Mouse (Mus musculus) MN1 (cell line): ENCODE measurements around the gene Cdh13.

ENCODE experiments used
- DNase-seq: peaks from one replicate; pipeline ENCODE4 v3.0.0-alpha.2; 2016; ENCODE audit warnings: low spot score

Gene Cdh13

DNA sequence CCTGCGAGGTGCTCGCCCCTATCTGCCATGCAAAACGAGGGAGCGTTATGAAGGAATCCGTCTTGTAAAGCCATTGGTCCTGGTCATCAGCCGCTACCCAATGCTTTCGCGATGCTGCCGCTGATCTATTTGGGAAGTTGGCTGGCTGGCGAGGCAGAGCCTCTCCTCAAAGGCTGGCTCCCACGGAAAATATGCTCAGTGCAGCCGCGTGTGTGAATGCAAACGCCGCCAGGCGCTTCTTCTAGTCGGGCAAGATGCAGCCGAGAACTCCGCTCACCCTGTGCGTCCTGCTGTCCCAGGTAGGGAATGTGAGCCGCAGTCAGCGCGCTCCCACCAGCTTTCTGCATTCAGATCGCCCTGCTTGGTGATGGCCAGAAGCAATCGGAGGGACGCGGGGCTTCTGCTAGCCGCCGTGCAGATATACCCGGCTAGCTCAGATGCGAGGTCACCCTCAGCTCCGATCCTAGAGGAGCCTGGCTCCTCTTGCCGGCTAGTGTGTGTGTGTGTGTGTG is at the start of gene Cdh13:
Gene Cdh13, plus strand, starts transcription at position 134 of the 512 bp plus-strand sequence.
- no peak for DNase-seq

- DNase-seq: no peak
Observed at GRCm38 (mm10) chr8:118235626-118236025, 47.9 kb upstream of the Cdh13 start.

GRCm38 (mm10) chr8:118237150-118237620 is 46.3 kb upstream of the Cdh13 start:
- no peak for DNase-seq

DNA sequence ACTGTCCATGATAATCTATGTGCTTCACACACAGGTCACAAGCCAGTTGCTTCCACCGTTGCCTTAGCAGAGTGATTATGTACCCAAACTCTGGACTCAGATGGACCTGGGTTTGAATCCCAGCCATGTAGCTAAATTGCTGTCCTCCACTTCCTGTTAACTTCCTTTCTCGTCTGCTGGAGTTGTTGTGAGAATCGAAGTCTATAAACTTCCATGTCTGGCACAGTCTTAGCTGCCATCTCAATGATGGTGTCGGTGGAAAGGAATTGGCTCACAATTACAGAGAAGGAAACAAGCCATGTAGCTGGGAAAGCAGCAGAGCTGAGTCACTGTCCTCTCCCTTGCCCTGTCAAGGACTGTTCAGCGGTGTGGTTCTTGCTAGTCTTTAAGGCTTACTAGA is 45.4 kb upstream of the Cdh13 start:
- DNase-seq: no peak

- no peak for DNase-seq
Observed at GRCm38 (mm10) chr8:118239186-118239585, 44.3 kb upstream of the Cdh13 start.

DNA sequence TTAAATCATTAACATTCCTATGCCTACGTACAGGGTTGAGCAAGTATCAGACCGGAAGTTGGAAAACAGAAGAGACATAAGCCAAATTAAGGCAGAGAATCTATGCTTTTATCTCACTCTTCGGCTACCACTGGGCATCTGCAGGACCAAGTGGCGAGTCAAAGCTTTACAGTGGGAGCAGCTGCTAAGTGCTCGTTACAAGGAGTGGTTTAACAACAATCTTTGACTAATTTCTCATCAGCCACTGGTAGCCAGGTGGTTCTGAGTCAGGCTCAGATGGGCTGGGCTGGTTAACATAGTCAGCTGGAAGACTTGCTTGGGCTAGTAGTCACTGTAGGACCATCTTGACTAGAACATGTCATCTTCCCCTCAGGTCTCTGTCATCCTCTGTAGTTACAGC is 34.2 kb upstream of the Cdh13 start:
- no peak for DNase-seq

- DNase-seq: no peak
Observed at GRCm38 (mm10) chr8:118249923-118250322, 33.6 kb upstream of the Cdh13 start.

- no peak for DNase-seq
Observed at GRCm38 (mm10) chr8:118263117-118263516, 20.4 kb upstream of the Cdh13 start.

DNA sequence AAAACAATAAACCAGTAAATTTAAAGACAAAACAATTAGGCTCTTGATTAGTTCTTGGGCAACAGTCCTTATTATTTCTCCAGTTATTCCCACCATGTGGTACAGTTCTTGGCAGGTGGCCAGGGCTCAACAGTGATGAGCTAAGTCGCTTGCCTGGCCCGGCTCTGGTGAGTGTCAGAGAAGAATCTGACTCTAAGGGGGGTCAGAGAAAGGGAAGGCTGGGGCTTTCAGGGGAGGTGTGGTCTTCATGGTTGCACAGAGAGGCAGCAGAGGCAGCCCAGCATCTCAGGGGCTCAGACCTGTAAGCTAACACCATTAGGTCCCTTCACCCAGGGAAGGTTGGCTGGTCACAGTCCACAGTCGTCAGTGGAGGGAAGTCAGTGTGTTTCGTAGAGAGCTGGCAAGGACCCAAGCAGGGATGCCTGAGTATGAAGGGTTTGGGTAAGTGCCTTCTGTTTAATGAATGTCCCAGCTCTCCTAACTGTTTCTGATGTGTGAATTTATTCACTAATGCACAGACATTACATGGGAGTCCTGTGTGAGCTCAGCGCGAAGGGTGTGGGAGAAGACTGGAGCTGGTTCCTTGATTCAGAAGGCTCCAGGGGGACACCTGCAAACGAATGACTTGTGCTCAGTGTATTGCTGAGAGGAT is 12.7 kb upstream of the Cdh13 start:
- no peak for DNase-seq

DNA sequence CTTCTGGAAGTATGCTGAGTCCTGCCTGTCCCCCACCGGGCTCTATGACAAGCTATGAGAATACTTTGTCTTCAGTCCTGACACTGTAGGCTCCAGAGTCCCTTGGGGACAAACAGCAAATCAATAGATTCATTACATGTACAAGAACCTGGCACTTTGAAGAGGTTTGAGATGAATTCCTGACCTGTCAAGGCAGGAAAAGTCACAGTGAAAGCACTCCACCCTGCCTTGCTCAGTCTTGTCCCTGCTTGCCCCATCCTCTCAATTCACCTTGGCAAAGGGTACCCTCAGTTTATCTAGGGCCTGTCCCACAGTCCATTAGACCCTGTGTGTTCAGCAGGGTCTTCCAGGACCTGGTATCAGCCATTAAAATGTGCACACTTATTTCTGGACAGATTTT is 11.0 kb upstream of the Cdh13 start:
- DNase-seq: no peak

- DNase-seq: no peak
Observed at GRCm38 (mm10) chr8:118274243-118274642, 9.3 kb upstream of the Cdh13 start.

DNA sequence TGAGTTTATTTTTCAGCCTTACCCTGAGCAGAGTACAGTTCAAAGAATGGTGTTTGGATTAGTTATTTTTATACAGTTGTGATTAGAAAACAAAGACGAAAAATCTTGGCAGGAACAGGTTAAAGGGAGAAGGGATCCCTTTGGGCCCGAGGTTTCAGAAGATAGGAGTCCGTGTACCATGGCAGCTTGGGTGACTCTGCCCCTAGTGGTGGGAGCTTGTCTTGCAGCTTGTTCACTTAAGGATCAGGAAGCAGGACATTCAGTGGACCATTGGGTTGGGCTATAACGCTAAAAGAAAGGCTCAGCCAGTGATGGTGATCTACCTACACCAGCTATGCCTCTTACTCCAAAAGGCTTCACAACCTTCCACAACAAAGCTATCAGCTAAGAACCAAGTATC is 8.8 kb upstream of the Cdh13 start:
- no peak for DNase-seq

GRCm38 (mm10) chr8:118284112-118285029 is 838 bp downstream of the Cdh13 start:
- DNase-seq: no peak

DNA sequence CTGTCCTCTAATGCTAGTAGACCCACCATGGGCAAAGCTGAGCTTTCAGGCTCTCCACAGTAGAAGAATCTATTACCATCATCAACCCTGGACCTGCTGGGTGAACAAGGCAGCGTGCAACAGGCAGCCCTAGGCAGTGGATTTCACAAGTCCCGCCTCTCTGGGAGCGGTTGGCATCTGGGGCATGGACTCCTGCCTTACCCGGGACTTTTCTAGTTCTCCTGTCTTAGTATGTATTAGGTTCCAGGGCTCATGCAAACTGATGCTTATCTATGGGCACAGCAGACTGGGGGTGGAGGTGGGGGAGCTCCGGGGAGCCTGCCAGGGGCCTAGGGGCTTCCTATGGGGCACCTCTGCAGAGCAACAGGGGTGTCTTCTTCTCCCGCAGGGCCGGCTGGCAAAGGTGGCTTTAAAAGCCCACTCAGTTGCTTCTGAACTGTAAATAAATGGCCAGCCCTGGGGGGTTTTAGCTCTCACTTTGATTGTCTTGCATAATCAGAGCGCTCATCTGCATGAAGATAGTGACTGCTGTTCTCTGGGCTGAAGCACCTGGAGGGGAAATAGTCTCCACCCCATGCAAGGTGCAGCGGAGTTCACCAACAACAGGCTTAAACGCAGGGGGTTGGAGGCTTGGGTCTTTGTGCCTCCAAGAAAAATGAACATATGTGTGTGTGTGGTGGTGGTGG is 2.2 kb downstream of the Cdh13 start:
- no peak for DNase-seq

DNA sequence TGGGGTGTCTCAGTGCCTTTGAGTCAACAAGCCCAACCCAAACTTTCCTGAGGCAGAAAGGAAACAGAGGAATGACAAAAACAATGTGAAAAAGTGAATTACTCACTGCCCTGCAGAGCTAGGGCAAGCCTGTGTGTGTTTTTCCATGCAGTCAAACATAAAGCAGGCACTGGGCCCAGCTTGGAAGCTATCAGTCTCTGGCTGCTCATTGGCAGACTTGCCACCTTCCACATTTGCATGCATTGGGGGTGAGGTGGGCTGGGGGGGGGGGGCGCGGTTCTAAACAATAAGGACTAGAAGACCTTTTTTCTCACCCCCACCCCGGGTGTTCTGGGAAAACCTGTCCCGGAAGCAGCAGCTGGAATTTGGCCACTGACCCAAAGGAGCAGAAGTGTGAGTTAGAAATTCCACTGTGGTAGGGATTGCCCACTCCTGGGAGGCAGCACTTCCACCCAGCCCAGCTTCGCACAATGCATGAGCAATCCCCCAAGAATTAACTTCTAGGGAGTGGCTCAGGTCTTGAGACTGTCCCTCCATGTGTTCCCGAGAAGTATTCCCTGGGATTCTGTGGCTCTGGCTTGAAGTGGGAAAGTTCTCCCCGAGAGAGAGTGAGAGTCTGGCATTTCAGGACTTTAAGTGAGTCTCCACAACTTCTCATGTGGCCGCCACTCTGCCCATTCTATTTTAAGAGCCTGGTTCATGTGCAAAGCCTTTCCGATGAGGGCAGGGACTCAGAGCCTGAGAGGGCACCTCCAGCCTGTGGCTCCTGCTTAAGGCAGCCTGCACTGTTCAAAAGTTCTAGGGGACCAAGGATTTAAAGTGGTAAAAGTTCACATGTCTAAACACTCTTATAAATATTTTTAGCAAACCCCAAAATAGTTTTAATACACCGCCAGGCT is 3.0 kb downstream of the Cdh13 start:
- DNase-seq: no peak

GRCm38 (mm10) chr8:118287496-118287895 is 4.0 kb downstream of the Cdh13 start:
- no peak for DNase-seq

DNA sequence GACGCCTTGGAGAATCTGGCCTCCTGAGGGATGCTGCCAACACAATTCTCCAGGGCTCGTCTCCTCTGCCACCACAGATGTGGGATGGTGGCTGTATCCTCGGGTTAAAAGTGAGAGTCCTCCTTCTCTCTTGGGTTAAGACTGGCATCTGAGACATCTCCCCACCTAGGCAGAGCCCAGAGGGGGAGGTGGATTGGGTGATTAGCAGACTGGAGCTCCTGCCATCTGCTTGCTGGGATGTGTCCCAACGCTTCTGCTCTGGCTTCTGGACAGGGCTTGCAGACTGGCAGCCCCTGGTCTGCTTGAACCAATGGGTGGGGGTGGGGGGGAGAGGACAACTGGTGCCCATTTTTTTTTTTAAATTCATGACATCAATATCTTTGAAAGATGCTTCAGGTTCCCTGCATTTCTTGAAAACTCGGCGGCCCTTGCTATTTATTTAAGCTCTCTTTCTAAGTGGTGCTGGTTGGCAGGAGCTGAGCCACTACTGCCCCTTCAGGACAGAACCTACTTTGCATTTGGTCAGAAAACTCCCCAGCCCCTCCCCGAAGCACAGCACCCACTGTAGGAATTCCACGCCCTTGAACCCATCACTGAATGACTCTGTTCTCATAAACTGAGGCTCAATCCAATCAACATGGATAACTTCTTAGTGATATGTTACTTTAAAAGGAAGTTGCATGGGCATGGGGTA is 4.9 kb downstream of the Cdh13 start:
- no peak for DNase-seq

GRCm38 (mm10) chr8:118289091-118289490 is 5.6 kb downstream of the Cdh13 start:
- DNase-seq: no peak

DNA sequence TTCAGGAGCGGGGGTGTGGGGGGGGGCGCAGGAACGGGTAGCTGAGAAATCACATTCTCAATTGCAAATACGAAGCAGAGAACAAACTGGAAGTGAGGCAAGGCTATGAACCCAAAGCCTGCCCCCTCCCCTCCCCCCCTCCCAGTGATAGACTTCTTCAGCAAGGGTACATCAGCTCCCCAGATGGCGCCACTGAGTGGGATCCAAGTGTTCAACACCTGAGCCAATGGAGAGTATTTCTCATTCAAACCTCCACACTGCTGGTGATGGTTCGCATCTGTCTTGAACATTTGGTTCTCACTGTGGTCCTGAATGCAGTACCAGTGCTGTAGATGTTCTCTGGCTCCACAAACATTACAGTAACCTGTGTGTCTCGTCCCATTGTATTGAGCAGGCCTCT is 6.0 kb downstream of the Cdh13 start:
- DNase-seq: no peak

- no peak for DNase-seq
Observed at GRCm38 (mm10) chr8:118290266-118290665, 6.7 kb downstream of the Cdh13 start.

DNA sequence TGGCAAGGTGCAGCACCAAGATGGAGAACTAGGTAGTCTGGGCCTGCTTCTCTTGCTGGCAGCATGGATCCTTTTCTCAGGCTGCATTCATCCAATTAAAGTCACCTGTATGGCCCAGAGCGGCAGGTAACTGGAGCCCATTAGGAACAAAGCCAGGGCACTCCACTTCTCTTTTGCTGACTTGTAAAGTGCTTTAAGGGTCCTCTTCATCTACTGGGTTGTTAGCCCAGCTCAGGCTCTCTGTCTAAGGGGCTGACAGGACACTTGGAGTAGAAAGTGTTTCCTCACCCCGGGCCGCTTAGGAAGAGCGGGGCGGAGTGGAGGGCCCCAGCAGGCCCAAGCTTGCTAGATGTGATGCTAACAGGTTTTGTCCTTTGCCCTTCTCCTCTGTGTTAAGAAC is 12.9 kb downstream of the Cdh13 start:
- no peak for DNase-seq
